Mouse (Mus musculus) midbrain, embryonic 16.5 days (tissue): ENCODE results near the gene Rbm42. TPM values are rescaled to one million over a fixed set of nuclear protein-coding genes. Genes with fewer than 3 reads are reported as not detected.

Source experiments
- ATAC-seq: fragments of 200-750 bp; cut with Nextera tagmentation; 2 replicates; pipeline ENCODE4 v1.8.0; 2017; ENCODE audit warnings: moderate TSS enrichment
- H3K27ac ChIP-seq: fragments of 300-500 bp; sonication (generic); 2 replicates; pipeline ENCODE4 v1.5.1; 2014; ENCODE audit warnings: mild to moderate bottlenecking, low read length, mixed read lengths
- H3K27me3 ChIP-seq: fragments of 300-500 bp; sonication (generic); 2 replicates; pipeline ENCODE4 v1.6.1; 2014; ENCODE audit warnings: low read depth, low read length, mixed read lengths; ENCODE audit not compliant: control insufficient read depth, insufficient read depth
- H3K36me3 ChIP-seq: fragments of 300-500 bp; sonication (generic); 2 replicates; pipeline ENCODE4 v1.6.1; 2014; ENCODE audit warnings: mild to moderate bottlenecking, low read length, moderate library complexity, mixed read lengths; ENCODE audit not compliant: control insufficient read depth, insufficient read depth
- H3K4me1 ChIP-seq: fragments of 300-500 bp; sonication (generic); 2 replicates; pipeline ENCODE4 v1.6.1; 2014; ENCODE audit warnings: mild to moderate bottlenecking, low read length, mixed read lengths; ENCODE audit not compliant: control insufficient read depth, insufficient read depth
- H3K4me2 ChIP-seq: fragments of 300-500 bp; sonication (generic); 2 replicates; pipeline ENCODE4 v1.6.1; 2014; ENCODE audit warnings: mild to moderate bottlenecking, low read length, mixed read lengths
- H3K4me3 ChIP-seq: fragments of 300-500 bp; sonication (generic); 2 replicates; pipeline ENCODE4 v1.5.1; 2014; ENCODE audit warnings: low read depth, mild to moderate bottlenecking, low read length, moderate library complexity, mixed read lengths
- H3K9ac ChIP-seq: fragments of 300-500 bp; sonication (generic); 2 replicates; pipeline ENCODE4 v1.6.1; 2014; ENCODE audit warnings: low read depth, low read length, mixed read lengths
- H3K9me3 ChIP-seq: fragments of 300-500 bp; sonication (generic); replicated peaks from 2 replicates; pipeline ENCODE4 v1.6.1; 2014; ENCODE audit warnings: mild to moderate bottlenecking, low read length, mixed read lengths; ENCODE audit not compliant: control insufficient read depth, poor library complexity, severe bottlenecking
- WGBS: fragments of 180-500 bp; shearing (Covaris S2); extraction: QIAGEN DNeasy Blood & Tissue Kit; methylation state at CpG from one replicate; pipeline ENCODE4 v1.1.7; 2014; 5-methylcytosine and 5-hydroxymethylcytosine counted together
- polyA plus RNA-seq: library from polyadenylated mRNA; unstranded; fragments of >200 nt; fragmentation: Nextera tagmentation; extraction: Ambion mirVana; gene quantifications from 2 replicates; pipeline ENCODE4 v1.2.1, GENCODE M21; 2015

The Rbm42 gene
- polyA plus RNA-seq, 1 experiment from 2014 or later: 127 TPM

DNA sequence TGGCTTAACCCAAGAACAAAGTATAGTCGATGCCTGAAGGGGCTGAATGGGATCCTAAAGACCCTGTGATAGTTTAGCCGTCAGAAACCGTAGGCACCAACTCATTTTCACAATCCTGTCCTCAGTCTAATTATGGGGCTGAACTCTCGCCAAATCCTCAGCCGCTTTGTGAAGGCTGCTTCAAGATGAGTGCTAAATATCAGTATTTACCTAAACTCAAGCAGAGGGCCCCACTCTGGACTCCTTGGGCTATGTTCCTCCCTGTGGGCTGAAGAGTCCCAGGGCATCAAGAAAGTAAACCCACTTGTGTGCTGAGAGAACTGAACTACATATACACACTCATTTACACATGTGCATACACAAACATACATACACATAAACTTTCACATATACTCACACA is 53.3 kb downstream of the Rbm42 start:
- no peak for ATAC-seq
- no peak overlapping the region for H3K4me2 ChIP-seq
- H3K4me1 ChIP-seq: peaks cover 4% of the 10 kb centered on the region; the same call in 1 of the 2 replicates
- H3K27me3 ChIP-seq: no peaks in the 10 kb centered on the region
- WGBS: 69% methylated on average over 5 of the region's 5 CpGs
- no peaks in the 10 kb centered on the region for H3K36me3 ChIP-seq
- no peak overlapping the region for H3K4me3 ChIP-seq
- H3K27ac ChIP-seq: no peak overlapping the region
- H3K9me3 ChIP-seq: no peaks in the 10 kb centered on the region
- no peak overlapping the region for H3K9ac ChIP-seq

DNA sequence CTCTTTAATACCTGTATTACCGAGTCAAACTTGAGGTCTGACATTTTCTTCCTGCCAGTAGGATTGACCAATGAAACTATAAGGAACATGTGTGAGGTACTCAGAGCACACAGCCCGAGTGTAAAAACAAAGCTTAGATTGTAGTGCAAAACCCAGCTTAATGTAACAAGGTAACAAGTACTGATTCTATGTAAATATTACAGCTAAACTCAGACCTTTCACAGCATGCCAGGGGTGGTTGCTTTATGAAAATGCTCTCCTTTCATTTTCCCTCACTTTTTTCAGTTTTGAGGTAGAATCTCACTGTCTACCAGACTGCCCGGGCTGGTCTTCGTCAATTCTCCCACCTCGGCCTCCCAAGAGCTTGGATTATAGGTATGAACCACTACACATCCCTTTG is 54.0 kb downstream of the Rbm42 start:
- no peaks in the 10 kb centered on the region for H3K9me3 ChIP-seq
- no peak overlapping the region for H3K27ac ChIP-seq
- H3K4me1 ChIP-seq: peaks cover 4% of the 10 kb centered on the region; the same call in 1 of the 2 replicates
- H3K4me2 ChIP-seq: no peak overlapping the region
- H3K27me3 ChIP-seq: no peaks in the 10 kb centered on the region
- H3K4me3 ChIP-seq: no peak overlapping the region
- H3K36me3 ChIP-seq: no peaks in the 10 kb centered on the region
- H3K9ac ChIP-seq: no peak overlapping the region
- no peak for ATAC-seq
- WGBS: 86% methylated on average over 5 of the region's 5 CpGs

DNA sequence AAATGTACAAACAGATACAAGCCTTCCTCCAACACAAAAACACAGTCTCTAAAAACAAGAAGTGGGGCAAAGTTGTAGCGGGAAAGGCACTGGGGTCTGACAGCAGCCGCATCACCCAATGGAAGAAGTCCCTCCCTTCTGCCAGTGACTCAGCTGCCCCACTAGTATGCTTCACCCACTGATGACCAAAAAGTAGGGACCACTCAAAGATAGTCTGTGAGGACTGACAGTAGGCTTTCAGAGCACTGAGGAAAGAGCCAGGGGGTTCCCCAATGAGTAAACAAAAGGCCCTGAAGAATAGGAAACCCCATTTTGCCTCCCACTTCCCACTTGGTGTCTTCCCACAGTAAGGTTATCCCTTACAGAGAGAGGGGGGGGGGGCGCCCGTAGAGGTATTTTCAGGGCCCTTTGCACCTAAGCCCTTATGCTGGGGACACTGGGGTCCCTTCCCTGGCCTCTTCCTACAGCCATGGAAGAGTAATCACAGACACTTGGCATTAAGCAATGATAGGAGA is 55.5 kb downstream of the Rbm42 start:
- no peak for ATAC-seq
- Histone ChIP-seq H3K9me3 (no peaks in the 10 kb centered on the region), H3K4me2 (no peak overlapping the region), H3K4me3 (no peak overlapping the region), H3K27ac (no peak overlapping the region), H3K4me1 (peaks cover 6% of the 10 kb centered on the region), H3K36me3 (no peaks in the 10 kb centered on the region), H3K27me3 (no peaks in the 10 kb centered on the region), H3K9ac (no peak overlapping the region)
- WGBS: 59% methylated on average over 4 of the region's 4 CpGs

DNA sequence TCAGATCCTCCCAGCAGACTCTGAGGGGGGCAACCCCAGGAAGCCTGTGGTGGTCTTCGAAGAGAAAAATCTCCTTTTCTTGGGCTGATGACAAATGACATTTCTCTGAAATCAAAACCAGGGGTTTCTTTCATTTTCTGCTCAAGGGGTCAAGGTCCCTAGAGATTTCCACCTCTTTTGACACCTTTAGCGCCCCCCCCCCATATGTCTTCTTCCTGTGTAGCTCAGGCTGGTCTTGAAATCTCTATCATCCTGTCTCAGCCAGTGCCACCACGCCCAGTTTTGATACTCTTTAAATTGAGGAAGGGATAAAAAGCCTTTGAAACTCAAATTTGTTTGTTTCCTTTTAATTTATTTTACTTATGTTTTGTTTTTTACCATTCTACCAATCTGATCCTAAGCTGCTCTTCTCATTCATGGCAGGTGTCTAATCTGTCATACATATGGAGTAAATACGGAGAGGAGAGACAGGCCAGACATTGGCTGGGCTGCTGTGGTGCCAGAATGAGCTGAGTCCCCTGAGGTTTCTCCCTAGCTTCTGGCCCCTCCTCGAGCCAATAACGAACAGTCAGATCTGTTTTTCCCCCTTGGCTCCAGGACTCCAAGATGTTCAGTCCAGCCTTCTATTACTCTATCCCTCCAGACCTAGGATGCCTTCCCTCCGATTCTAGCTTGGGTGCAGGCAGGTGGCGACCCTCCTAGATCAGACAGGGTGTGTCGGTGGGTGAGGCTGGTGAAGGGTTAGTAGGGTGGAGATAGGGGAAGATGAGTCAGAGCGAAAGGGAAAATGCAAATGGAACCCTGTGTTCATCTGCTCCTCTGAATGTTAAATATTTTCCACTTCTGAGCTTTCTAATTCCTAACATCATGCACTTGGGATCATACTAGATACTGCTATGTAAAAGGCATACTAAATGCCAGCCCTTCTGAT is 56.3 kb downstream of the Rbm42 start:
- no peaks in the 10 kb centered on the region for H3K27me3 ChIP-seq
- ATAC-seq: no peak
- WGBS: 65% methylated on average over 10 of the region's 10 CpGs
- no peak overlapping the region for H3K27ac ChIP-seq
- H3K4me2 ChIP-seq: no peak overlapping the region
- no peaks in the 10 kb centered on the region for H3K9me3 ChIP-seq
- no peaks in the 10 kb centered on the region for H3K36me3 ChIP-seq
- H3K9ac ChIP-seq: no peak overlapping the region
- H3K4me1 ChIP-seq: peaks cover 5% of the 10 kb centered on the region
- no peak overlapping the region for H3K4me3 ChIP-seq

DNA sequence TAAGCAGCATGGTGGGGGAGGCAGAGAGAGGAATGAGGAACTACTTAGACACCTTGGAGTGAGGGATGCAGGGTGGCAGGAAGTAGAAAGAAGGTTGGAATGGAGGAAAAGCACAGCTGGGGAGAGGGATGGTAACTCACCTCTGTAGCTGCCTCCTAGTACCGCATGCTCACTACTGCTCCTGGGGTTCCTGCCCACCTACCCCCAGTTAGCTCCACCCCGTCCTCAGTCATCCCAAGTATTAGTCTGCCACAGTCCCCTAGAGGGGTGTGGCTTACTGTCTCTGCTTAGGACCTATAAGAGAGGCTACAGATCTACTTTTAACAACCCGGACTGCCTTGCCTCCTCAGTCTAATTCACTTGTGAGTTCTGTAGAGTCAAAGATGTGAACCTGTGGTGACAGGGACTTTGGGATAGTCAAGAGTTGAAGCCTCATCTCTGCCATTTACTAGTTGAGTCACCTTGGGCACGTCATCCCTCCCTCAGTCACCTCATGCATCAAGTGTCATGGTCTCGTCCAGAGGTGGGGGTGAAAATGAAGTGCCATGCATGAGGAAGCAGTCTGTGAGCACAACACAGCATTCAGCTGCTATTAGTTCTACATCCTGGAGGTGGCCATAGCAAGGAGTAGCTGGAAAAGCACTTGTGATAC is 57.2 kb downstream of the Rbm42 start:
- Histone ChIP-seq H3K27me3 (no peaks in the 10 kb centered on the region), H3K4me2 (no peak overlapping the region), H3K36me3 (no peaks in the 10 kb centered on the region), H3K4me1 (peaks cover 5% of the 10 kb centered on the region), H3K4me3 (no peak overlapping the region), H3K9me3 (no peaks in the 10 kb centered on the region), H3K9ac (no peak overlapping the region), H3K27ac (no peak overlapping the region)
- WGBS: 58% methylated on average over 5 of the region's 5 CpGs
- no peak for ATAC-seq

DNA sequence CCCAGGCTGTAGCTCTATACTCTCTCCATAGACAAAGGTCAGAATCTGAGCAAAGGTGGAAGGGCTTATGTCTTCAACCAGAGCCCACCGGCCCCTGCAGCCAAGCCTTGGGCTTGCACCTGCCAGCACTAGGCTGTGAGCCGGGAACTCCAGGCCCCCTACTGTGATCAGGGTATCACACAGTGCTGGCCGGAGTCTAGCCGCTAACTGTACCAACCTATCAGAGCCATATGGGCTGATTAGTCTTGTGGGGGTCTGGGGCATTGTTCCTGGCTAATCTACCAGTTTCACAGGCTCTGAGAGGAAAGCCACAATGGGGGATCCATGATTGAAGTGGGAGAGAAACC is 58.5 kb downstream of the Rbm42 start:
- Histone ChIP-seq H3K9me3 (no peaks in the 10 kb centered on the region), H3K9ac (no peak overlapping the region), H3K36me3 (no peaks in the 10 kb centered on the region), H3K4me3 (no peak overlapping the region), H3K27me3 (no peaks in the 10 kb centered on the region), H3K4me1 (peaks cover 16% of the 10 kb centered on the region), H3K4me2 (no peak overlapping the region), H3K27ac (no peak overlapping the region)
- 15% methylated on average over 4 of the region's 4 CpGs for WGBS
- no peak for ATAC-seq

Other genes with a start within 250 kb of the Rbm42 start
- gene Tyrobp, start 236.6 kb downstream of the Rbm42 start, polyA plus RNA-seq: 15.3 and 23.5 TPM in 2 replicates
- not detected in 2 replicates for gene Hcst, start 230.5 kb downstream of the Rbm42 start, polyA plus RNA-seq
- gene Nfkbid, start 228.6 kb downstream of the Rbm42 start, polyA plus RNA-seq: 2.7 and 2.9 TPM in 2 replicates
- gene Aplp1, start 204.8 kb downstream of the Rbm42 start, polyA plus RNA-seq: 761 and 788 TPM in 2 replicates
- 0.67 and 0.73 TPM in 2 replicates for gene Kirrel2, start 192.6 kb downstream of the Rbm42 start, polyA plus RNA-seq
- 0.46 and 0.50 TPM in 2 replicates for gene Nphs1, start 192.0 kb downstream of the Rbm42 start, polyA plus RNA-seq
- not detected in 2 replicates for gene Prodh2, start 156.7 kb downstream of the Rbm42 start, polyA plus RNA-seq
- gene Arhgap33, start 115.3 kb downstream of the Rbm42 start, polyA plus RNA-seq: 140 and 149 TPM in 2 replicates
- 7.5 and 11.2 TPM in 2 replicates for gene Hspb6, start 98.1 kb downstream of the Rbm42 start, polyA plus RNA-seq
- gene Proser3, start 98.0 kb downstream of the Rbm42 start, polyA plus RNA-seq: 8.2 and 8.5 TPM in 2 replicates
- 52.1 and 63.8 TPM in 2 replicates for gene Lin37, start 90.5 kb downstream of the Rbm42 start, polyA plus RNA-seq
- 82.0 and 88.4 TPM in 2 replicates for gene U2af1l4, start 87.0 kb downstream of the Rbm42 start, polyA plus RNA-seq
- 18.6 and 19.2 TPM in 2 replicates for gene Gm49396, start 87.0 kb downstream of the Rbm42 start, polyA plus RNA-seq
- 116 and 124 TPM in 2 replicates for gene Psenen, start 86.7 kb downstream of the Rbm42 start, polyA plus RNA-seq
- gene Igflr1, start 84.9 kb downstream of the Rbm42 start, polyA plus RNA-seq: 4.5 and 4.8 TPM in 2 replicates
- gene Kmt2b, start 61.6 kb downstream of the Rbm42 start, polyA plus RNA-seq: 9.1 and 11.0 TPM in 2 replicates
- 0.20 and 0.22 TPM in 2 replicates for gene Zbtb32, start 51.4 kb downstream of the Rbm42 start, polyA plus RNA-seq
- 0.29 and 0.46 TPM in 2 replicates for gene Upk1a, start 37.5 kb downstream of the Rbm42 start, polyA plus RNA-seq
- 1,035 and 1,037 TPM in 2 replicates for gene Cox6b1, start 24.2 kb downstream of the Rbm42 start, polyA plus RNA-seq
- gene Etv2, start 14.5 kb downstream of the Rbm42 start, polyA plus RNA-seq: not detected in 2 replicates
- 24.4 and 26.9 TPM in 2 replicates for gene Haus5, start 14.7 kb upstream of the Rbm42 start, polyA plus RNA-seq
- gene Pmis2, start 21.3 kb upstream of the Rbm42 start, polyA plus RNA-seq: not detected in 2 replicates
- gene 2200002J24Rik, start 48.6 kb upstream of the Rbm42 start, polyA plus RNA-seq: not detected in 2 replicates
- gene Atp4a, start 61.9 kb upstream of the Rbm42 start, polyA plus RNA-seq: 1.2 and 2.2 TPM in 2 replicates
- 233 and 254 TPM in 2 replicates for gene Tmem147, start 79.2 kb upstream of the Rbm42 start, polyA plus RNA-seq
- gene Gapdhs, start 93.4 kb upstream of the Rbm42 start, polyA plus RNA-seq: 1.1 and 1.7 TPM in 2 replicates
- 1.6 and 2.0 TPM in 2 replicates for gene Sbsn, start 101.2 kb upstream of the Rbm42 start, polyA plus RNA-seq
- gene Dmkn, start 113.4 kb upstream of the Rbm42 start, polyA plus RNA-seq: 2.8 and 3.6 TPM in 2 replicates
- not detected in 2 replicates for gene Krtdap, start 137.6 kb upstream of the Rbm42 start, polyA plus RNA-seq
- gene Ffar2, start 173.5 kb upstream of the Rbm42 start, polyA plus RNA-seq: 0.13 TPM in 1 of 2 replicates, not detected in the other
- gene Ffar3, start 205.9 kb upstream of the Rbm42 start, polyA plus RNA-seq: not detected in 2 replicates
- not detected in 2 replicates for gene Ffar1, start 211.2 kb upstream of the Rbm42 start, polyA plus RNA-seq
- gene Cd22, start 230.0 kb upstream of the Rbm42 start, polyA plus RNA-seq: 0.06 TPM in 1 of 2 replicates, not detected in the other